Mouse (Mus musculus): ENCODE measurements around the gene Spsb1.

Spsb1 gene

DNA sequence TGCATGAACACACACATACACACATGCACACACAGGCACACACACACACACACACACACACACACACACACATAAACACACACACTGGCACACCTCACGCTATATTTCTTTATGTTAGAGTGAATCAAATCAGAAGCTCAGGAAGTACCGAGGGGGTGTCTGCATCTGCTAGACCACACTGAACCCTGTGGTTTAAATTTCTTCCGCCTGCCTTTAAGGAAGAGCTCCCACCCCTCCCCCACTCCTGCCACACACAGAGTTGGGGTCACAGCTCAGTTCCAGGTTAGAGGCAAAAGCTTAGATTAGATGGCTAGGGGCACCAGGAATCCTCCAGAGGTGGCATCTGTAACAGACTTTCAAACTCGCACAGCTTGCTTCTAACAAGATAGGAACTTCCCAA, 42.4 kb downstream of the Spsb1 start:
- DNase-seq (ENCODE audit: low spot score) = no peak

DNA sequence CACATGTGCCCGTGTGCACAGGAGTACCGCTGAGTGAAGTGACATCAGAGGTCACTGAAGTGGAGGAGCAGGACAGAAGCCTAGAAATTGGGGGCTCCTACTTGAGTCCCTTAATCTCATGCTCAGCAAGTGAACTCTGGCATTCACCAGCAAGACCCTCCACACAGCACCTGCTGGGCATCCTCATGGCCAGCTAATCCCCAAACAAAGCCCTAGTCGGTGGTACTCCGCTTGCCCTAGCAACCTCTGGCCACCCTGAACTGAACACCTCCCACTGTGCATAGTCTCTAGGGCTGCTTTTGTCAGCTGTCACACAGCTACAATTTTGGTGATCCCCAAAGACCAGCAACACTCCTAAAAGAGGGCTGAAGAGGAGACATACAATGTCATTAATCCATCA, 44.3 kb downstream of the Spsb1 start:
- no peak for DNase-seq (ENCODE audit: low spot score)

DNA sequence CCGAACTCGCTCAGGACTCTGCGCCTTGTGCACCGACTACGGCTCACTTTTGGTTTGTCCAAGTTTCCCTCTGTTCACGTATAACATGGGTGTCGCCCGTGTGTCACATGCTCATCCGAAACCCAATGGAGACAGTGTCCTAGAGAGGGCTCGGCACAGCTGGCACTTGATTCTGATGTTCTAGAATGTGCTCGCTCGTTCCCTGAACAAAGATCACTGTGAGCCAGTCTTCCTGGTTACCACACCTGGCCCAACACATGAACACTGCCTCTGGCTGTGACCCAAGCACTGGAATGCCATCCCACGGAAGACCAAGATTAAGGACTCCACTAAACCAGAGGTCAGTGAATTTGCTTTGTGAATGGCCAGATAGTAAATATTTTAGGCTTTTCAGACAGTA, 45.3 kb downstream of the Spsb1 start:
- DNase-seq (ENCODE audit: low spot score) = no peak

DNA sequence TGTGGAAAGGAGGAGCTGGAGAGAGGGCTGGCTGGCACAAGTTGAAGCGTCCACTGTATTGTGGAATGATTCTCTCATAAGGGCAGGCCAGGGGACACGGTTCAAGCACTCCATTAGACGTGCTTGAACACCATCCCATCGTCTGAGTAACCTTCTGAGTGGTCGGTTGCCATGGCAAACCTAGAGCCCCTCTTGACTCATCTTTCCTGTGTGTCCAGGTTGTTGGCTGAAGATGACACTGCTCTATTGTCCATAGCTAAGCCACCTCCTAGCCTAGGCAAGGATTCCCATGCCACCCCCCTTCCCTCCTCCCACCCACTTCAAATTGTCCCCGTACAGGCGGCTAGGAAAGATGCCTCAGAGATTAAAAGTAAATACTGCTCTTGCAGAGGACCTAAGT, 45.9 kb downstream of the Spsb1 start:
- DNase-seq (ENCODE audit: low spot score) = no peak

DNA sequence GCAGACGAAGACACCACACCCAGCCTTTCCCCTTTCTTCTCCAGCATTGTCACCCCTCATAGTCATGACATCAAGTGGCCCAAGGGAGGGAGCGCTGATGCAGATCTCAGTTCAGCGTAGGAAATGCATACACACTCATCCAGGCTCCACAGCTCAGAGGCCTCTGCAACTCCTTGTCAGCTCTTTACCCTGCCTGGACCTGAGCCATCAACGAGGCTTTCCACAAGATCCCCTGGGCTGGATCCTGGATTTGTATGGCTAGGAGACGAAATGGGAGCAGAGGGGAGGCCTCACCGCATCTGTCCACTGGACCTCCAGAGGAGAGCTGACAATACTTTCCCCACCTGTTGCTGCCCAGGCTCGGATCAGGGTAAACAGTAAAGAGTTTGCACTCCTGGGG, 47.2 kb downstream of the Spsb1 start:
- DNase-seq (ENCODE audit: low spot score) = no peak

DNA sequence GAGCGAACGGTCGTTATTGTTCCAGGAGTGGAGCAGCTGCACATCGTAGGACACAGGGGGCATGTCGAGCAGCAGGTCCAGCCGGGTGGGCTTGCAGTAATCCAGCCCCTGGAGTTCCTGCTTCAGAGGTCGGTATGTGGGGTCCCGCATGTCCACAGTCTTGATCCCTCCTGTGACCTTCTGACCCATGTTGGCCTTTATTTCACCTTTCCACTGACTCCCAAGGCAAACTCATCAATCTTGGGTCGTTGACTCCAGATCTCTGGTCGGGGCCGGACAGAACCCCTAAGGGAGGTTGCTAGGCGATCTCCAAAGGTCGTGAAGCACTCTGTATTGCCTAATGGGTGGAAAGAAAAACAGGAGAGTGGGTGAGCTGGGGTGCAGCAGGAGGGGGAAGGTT, 47.9 kb downstream of the Spsb1 start:
- no peak for DNase-seq (ENCODE audit: low spot score)

DNA sequence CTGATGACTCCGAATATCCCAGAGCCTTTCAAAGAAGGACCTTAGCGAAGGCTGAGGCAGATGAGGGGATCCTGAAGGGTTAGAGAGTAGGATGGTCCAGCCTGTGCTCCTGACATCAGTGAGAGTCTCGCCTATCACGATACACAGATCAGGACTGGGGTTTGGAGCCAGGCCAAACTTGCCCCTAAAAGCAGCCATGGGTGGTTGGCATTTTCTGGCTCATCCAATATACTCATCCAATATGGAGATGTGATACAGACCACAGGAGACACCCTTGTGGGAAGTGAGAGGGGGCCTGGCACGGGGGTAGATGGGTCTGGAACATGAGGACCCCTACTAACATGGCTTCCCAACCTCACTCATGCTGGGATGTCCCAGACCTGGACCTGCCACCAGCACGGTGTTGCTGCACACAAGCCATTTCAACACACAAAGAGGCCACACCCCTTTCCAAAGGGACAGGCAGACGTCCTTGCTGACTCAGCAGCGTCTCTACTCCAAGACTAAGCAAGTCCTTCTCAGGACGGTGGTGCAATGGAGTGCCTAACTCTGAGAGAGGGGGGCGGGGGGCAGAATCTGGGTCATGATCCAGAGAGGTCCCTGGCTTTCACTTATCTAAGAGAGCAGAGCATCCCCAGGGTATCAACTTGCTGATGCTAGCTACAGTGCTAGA, 49.4 kb downstream of the Spsb1 start:
- DNase-seq (ENCODE audit: low spot score) = no peak

DNA sequence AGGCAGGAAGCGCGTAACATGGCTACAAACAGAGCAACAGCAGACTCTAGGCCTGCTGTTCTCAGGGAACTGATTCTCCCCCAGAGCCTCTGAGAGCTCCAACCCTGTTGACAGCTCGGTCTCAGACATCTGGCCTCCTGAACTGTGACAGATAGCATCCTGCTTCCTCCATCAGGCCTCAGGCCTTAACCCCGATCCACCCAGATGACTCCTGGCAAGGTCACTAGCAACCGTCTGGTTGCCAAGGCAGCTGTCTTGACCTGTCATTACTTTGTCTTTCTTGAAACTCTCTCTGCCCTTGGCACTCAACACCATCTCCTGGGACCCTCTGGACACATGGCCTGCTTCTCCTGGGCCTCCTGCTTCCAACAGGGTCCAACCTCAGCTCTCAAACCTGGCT, 51.8 kb downstream of the Spsb1 start:
- no peak for DNase-seq (ENCODE audit: low spot score)

DNA sequence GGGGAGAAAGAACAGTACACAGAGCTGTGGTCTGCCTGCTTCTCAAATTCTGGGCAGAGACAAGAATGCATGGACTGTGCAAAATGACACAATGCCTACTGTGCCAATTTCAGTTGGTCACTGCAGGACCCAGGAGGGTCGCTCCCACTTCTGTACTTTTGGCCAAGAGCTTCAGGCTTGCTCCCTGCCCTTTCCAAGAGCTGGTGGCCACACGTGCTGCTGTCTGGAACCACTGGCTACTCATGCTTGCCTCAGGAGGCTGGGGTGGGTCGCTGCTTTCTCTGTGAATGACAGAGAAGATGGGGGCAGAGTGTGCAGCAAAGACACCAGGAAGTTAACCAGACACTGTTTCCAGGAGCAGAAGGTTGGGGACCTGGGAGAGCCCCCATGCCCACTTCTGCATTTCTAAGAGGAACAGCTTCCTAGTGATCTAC, 53.5 kb downstream of the Spsb1 start:
- DNase-seq (ENCODE audit: low spot score) = no peak

DNA sequence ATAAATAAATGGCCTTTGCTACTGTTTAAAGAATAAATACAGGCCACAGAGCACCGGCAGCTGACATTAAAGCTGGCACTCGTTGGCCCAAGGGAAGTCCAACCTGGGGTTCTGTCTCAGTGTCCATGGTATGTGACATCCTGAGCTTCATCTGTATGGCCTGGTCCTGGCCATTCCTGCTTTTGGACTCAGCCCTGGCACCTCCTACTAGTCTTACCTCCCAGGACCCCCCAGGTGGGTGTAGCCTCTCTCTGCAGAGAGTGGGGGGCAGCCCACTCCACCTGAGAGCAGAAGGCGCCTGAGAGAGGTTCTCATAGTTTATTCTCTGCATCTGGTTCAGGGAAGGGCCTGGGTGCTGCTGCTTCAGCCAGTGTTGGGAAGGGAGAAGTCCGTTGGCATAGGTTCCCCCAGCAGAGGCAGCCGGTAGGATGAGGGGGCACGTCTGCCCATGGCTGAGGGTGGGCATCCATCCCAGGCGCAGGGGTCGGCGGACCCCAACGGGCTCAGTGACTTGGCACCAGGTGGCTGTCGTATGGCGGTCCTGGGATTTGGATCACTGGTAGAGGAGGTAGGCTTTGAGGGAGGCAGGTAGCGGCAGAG, 57.1 kb downstream of the Spsb1 start:
- no peak for DNase-seq (ENCODE audit: low spot score)

DNA sequence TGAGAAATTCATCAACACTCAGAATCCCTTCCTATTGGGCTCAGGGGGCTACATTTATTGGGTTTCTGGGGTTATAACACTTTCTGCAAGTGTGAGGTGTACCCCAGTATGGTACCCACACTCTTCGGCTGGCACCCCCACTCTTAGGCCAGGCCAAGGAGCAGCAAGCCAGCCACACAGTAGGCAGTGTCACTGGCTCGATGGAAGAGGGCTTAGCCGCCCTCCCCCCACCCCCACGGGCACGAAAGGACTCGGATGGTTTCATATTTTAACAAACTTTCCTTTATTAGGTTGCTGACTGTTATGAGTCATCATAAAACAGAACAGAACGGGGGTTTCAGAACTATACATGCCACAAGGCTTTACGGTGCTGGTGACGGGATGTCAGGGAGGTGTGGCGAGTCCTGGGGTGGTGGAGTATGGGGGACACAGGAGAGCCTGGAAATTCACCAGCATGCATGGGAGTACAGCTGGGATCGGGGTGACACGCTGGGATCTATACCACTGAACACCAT, 58.8 kb downstream of the Spsb1 start:
- DNase-seq (ENCODE audit: low spot score) = no peak

DNA sequence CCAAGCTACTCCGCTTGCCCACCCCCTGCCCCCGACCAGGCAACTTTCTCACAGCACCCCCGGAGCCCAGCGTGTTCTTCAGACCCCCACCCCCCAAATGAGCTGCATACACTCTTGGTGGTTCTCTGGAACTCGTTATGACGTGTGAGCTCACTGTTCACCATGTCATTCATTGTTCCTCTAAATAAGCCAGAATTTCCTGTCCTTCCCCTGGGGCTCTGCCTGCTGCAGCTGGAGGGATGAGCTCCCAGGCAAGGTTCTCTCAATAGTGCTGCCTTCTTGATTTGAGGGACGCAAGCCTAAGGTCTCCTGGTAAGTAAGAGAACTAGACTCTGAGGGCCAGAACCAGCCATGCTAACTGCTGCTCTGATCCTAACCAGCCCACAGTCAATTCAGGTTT, 59.6 kb downstream of the Spsb1 start:
- no peak for DNase-seq (ENCODE audit: low spot score)

DNA sequence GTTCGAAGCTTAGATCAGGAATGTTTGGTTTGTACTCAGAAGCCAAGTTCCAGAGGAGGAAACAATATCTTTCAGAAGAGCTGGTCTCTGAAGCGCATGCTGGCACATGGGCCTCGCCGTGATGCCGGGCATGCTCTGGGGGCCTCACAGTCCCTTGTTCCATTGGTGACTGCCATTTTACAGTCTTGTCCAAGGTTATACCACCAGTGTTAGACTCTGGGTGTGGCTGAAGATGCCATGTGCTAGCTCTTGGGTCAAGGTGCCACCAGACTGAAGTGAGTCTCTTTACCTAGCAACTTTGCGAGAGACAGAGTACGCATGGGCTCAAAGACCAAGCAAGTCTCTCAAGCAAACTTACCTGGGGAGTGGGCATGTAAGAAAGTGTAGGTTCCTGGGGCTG, 60.5 kb downstream of the Spsb1 start:
- no peak for DNase-seq (ENCODE audit: low spot score)

DNA sequence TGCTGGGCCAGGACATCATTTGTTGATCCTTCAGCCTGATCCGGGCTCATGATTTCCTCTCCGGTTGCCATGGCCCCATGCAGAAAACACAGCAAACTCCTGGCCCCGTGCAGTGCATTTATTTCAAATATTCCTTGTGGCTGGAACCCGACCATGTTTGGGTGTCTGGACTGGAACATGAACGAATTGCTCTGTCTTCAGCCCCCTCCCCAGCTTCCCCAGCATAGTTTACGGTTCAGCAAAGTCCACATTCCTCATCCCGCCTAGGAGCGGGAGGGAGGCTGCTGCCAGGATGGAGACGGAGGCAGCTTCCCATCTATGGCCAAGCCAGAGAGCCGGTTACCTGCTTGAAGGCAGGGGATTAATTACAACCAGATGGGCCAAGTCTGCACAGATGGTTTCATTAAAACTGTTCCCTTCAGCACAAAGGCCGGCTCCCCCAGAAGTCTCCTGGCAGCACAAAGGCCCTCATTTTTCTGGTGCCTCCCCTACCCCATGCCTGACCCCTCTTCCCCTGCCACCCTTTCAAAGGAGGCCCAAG, 61.2 kb downstream of the Spsb1 start:
- DNase-seq (ENCODE audit: low spot score) = no peak

DNA sequence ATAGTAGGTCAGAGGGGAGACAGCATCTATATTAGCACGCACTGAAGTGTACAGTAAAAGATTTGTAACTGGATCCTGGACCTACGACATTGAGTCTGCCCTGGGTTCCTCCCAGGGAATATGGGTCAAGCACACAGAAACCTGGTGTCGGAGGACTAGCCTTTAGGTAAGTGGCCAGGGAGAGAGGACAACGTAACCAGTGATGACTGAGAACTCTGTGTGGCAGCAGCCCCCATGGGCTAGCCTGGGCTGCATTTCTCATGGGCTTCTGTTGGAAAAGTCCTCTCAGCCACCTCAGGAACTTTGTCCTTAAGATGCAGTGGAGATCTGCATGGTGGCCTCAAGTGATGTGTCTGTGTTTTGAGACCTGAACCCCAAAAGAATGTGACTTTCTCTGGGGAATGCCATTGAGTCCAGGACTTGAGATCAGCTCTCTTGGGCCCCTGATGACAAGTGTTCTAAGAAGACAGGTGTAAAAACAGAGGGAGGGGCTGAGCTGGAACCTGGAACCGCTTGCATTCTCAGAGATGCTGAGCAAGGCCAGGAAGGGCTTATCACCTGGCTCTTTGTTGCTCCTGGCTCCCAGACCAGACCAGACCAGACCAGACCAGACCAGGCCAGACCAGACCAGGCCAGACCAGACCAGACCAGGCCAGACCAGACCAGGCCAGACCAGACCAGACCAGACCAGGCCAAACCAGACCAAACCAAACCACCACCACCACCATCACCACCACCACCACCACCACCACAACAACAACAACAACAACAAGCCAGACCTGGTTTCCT, 63.5 kb downstream of the Spsb1 start:
- no peak for DNase-seq (ENCODE audit: low spot score)

DNA sequence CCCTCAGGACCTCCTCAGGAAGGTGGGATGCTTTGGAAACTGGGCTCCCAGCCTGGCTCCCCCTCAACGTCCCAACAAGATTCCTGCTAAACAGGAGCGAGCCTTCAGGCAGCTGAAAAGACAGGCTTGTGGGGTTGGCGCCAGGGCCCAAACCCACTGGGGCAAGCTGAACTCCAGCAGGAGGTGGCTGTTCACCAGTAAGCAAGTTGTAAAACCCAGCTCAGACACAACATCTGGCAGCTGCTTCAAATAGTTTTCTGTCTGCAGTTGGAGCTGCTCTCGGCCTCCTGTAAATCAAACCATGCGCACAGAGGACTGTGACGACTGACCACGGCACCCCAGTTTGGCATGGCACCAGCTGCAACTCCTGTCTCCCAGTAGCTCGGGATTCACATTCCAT, 64.3 kb downstream of the Spsb1 start:
- no peak for DNase-seq (ENCODE audit: low spot score)

DNA sequence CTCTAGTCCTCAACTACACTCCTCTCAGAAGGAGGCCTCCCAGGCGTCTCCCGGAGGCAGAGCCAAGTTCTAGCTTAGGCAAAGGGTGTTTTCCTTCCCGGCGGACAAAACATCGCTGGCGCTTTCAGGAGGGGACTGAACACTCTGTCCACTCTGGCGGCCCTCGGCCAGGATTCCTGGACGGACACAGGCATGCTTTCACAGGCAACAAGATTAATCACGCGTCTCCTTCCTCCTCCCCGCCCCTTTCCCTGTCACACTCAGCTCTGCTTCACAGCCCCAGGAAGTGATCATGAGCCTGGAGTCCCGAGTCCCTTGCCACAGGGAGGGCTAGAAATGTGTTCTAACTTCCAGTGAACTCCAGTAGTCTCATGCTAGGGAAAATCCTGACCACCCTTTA, 65.0 kb downstream of the Spsb1 start:
- DNase-seq (ENCODE audit: low spot score) = peak; percentile 58

DNA sequence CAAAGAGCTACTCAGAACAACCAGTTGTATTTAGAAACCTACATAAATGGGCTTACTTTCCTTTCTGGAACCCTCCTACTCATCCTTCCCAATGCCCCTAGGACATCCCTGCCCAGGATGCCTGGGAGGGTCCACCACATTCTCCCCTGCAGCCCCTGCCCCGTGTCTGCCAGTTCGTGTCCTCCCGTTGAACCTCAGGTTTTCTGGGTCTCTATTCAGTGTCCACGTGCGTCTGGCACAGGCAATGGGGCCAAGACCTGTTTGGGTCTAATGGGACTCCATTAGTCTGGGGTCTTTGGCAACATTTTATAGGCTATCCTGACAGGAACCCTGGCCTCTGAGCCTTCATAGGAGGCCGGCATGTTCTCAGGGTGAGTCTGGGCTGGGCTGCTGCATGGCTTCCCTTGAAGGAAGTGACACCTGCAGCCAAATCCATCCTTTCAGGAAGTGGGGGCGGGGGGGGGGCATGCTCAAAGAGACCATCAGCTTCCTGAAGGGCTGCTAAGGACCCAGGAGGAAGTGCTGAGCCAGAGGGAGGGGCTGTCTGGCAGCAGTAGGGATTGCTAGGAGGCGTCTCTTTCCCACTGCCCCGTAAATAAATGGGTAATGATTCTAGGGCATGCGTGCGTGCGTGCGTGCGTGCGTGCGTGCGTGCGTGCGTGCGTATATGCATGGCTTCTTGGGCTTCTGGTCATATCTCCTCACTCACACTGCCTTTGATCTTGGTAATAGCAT, 65.9 kb downstream of the Spsb1 start:
- DNase-seq (ENCODE audit: low spot score) = no peak

DNA sequence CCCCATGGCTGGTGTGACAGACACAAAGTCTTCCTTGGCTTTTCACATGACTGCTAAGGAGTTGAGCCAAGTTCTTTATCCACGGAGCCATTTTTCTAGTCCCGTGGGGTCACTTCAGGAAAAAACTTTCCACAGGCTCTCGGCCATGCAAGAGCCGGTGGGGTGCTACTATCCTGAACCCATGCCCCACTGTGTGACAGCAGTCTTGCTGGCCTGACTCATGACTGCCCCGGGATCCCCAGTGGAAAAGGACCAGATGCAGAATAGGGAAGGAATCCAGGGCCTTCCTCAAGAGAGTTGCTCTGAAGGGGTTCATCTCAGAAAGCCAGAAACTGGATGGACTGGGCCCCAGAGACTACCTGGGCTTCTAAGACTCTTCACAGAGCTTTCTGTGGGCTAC, 66.7 kb downstream of the Spsb1 start:
- no peak for DNase-seq (ENCODE audit: low spot score)

DNA sequence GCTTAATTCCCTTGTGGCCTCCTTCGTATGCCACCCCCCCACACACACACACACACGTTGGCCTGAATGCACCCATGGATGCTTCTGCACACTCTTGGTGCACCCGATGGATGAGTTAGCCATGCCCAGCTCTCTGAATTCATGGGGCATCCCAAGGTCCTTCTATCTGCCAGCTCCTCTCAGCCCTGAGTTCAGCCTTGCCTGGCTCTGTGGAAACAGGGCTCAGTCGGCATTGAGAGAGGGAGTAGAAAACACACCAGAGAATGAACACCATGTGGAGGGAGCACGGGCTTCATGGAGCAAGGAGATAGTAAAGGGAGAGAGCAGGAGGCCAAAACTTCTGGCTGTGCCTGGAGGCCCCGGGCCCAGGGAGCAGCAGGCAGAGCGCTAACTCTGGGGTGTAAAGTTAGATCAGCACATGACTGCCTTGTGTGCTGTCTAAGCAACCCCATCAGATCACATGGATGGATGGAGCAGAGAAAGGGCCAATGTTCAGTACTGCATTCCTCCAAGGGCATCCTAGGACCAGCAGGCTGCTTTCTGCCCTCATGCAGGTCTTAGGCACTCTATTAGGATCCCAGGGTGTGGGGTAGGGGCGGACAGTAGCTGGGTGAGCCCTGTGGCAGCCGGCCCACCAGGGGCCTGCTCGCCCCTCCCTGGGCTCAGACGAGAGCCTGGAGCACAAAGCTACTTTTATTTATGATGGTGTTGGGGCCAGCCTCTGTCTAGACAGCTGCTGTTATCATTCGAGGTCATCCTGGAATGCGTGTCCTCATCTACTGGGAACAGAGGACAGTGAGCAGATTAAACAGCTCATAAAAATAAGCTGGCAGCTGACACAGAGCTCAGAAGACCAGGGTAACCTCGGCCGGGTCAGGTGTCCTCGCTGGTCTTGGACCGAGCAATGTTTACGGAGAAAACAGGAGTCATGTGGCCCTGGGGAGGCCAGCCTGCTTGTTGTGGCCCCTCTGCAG, 68.3 kb downstream of the Spsb1 start:
- DNase-seq (ENCODE audit: low spot score) = no peak

DNA sequence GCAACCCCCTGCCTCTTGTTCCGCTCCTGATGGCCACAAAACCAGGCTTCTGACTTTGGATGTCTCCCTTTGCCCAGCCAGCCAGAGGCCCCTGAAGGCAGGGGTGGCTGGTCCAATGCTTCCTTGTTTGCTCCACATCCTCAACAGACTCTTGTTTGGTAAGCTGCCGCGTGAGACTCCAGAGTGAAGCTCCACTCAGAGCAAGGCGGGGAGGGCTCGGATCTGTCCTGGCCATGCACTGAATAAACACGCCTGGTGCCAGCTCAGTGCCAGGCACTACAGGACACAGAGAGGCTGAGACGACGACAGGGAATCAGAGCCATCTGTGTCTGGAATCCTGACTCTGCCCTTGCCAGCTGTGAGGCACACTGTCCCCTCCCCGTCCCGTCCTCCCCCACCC, 70.9 kb downstream of the Spsb1 start:
- peak; percentile 77 for DNase-seq (ENCODE audit: low spot score)

Data from left cerebral cortex, adult 11 months (tissue).